Mouse (Mus musculus) heart, adult 11 months (tissue): Measurements from ENCODE around the gene Ddx5.
"Not testable (repeated sequence)": the region's sequence is repeated elsewhere in the genome, so short reads cannot be mapped to it uniquely, and the experiment has no call there.

Experiments used
- DNase-seq: peaks from one replicate; pipeline ENCODE4 v3.0.0; 2022

Ddx5 gene

DNA sequence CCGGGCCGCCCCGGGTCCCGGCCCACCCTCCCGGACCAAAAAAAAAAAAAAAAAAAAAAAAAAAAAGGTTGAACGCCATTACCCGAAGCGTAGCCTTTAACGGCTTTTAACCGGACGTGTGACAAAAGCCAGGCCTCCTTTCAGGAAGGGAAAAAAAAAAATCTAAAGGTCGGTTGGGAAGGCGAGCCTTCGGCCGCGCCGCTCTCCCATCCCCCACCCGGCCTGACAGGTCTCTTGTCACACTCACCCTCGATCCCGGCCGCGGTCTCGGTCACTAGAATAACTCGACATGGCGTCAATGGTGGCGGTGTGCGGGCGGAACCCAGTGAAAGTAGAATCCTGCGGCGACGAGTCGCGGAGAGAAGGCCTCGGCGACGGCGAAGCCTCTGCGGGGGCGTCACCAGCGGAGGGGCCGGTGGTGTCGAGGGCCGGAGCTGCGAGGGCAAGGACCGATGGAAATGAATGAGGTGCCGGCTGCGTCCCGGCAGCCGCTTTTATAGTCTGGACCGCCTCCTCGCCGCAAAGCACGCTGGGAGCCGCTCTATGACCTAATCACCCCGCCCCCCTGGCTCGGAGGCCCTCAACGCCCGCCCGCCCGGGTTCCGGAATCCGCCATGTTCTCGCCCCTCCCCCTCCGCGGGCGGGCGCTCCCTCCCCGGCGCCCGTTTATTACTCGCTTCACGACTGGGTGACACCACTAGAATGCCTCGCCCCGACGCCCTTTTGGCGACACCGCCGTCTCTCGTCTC, 785 bp downstream of the Ddx5 start:
- DNase-seq, result peak; percentile 100

DNA sequence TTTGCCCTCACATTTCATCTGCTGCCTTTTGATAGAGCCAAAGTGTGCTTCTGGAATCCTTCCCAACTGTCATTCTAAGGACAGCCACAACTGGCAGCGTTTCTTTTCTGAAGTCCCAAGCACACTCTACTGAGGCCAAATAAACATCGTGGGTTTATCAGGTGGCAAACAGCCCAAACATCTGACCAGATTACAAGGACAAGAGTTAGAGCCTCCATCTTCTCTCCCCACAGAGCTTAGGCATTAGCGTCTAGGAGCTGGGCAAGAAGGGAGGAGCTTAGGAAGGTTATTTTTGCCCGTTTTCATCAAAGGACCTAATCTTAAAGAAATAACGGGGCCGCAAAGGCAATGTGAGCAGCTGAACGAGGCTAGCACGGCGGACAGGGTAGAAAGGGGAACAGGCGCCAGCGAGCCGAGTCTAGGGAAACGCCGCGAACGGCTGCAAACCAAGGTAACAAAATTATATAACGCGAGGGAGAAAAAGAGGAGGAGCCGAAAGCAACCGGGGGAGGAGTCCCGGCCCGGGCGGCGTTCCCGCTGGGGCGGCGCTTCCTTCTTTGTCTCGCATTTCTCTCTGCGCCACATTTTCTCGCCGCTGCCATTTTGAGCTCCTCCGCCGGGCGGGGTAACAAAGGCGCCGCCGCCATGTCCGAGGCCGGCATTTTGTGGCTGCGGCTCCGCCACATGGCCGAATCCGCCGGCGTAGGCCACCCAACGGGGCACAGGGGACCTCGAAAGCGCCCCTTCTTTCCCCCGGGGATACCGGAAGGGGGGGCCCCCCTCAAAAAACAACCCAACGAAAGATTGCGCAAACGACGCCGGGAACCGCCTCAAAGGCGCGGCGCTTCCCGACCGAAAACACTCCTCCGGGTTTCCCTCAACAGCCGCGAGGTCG, 1.6 kb downstream of the Ddx5 start:
- peak; percentile 99 for DNase-seq

DNA sequence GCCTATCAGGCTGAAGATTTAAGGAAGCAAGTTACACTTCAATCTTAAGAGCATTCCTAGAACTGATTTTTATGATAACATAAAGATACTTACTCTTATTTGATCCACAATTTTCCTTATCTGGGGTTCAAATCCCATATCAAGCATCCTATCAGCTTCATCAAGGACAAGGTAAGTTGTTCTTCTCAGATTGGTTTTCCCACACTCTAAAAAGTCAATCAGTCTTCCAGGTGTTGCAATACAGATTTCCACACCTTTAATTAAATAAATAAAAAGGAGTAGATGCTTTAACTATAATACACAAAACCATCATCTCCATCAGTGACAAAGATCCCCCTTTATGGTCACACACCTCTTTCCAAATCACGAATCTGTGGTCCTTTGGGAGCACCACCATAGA, 3.9 kb downstream of the Ddx5 start:
- DNase-seq, result no peak

DNA sequence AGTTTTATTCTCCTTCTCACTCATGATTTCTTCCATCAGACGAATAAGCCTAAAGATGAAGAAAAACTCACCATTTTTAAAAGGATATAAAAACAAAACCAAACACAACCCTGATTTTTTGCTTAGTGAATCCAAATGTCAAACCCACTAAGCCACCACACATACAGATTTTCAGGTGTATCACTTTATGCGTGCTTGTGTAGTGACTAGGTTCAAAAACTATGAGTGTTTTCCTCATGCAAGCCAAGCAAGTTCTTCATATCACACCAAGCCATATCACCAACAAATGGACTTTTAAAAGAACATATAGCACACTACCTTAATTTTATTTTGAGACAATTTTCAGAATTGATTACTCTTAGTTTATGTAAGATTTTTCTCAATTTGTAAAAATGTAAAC, 4.5 kb downstream of the Ddx5 start:
- DNase-seq, result no peak

DNA sequence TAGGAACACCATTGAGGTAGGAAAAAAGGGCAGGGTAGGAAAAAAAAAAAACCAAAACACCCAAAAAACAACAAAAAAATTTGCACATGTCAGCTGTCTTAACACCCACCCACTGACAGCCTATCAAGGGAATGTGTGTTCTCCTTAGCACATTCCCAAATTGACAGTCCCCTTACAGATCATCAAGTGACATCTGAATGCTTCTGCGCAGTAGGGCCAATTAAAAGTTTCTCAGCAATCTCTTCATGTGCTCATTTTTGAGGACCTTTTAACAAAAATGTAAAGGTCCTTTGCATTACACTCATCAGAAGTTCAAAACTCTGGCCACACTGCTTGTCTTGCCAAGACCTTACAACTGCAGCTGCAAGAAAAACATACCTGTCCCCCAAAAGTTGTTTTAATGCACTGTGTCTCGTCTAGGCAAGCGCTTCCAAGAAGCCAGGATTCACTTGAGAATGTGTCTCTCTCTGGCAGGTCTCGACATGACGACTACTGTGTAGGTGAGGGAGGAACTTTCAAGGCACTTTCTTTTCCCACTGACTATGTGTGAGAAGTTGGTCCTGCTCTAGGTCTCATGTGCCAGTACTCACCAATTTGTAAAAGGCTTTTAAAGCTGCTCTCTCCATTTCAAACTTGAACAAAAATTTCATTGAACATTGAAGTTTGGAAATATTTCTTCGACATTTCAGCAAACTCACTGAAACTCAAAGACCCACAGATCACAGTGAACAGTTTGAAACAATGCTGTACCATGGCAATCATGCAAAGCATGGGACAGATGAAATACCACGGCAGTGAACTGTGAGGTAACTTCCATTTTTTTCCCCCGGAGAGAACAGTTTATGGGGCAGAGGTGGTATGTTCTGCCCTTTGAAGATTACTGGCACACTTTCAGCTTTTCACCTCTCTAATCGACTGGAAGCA, 5.9 kb downstream of the Ddx5 start:
- no peak for DNase-seq

DNA sequence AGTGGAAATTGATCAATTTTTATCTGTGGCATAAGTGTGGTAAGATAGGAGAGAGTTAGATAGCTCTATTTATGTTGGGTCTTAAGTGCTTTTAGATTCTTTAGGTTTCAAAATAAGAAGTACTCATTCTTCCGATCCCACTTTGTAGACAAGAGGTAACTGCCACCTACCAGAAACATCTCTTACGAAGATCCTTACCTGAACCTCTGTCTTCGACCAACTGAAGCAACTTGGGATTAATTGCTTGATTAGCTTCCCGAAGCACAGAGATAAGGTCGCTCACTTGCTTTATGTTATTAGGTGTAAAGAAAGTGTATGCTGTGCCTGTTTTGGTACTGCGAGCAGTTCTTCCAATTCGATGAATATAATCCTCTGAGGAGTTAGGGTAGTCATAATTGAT, 6.7 kb downstream of the Ddx5 start:
- not testable (repeated sequence) for DNase-seq

DNA sequence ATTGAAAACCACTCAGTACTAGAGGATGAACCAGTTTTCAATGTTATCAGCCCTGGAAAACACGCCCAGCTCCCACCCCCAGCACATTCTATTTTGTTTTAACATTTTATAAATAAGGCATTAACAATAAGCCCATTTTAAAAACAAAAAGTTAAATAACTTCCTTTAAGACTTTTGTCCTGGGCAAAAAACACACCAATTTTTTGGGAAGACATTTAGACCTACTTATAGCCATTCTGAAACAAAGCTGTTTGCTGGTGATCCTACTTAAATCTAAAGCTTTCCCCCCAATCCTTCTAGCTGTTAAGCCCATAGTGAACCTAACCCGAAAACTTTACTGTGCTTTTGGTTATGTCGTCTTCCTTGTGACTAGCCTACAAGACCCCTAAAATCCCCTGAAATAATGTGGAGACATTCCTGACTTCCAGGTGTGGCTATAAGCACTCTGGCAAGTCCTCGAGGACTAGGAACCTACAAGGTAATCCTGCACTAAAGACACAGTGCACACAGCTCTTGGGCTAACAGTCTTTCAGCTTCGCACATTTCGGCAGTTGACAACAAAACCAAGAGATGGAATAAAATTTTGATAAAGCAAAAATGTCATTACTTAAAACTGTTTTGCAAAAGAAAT, 8.3 kb downstream of the Ddx5 start:
- DNase-seq, result no peak

DNA sequence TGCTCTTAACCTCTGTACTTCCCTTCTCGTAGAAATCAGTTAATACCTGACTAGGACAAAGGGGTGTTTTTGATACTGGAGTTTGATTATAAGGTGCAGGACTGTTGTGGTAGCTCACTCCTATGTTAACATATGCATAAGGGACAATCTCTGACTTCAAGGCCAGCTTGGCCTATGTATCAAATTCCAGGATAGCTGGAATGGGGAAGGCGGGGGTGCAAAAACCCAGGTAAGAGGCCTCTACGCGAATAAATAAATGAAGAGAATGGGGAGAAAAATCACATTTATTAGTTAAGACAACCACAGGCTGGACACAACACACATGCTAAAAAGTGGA, 8.9 kb downstream of the Ddx5 start:
- no peak for DNase-seq

DNA sequence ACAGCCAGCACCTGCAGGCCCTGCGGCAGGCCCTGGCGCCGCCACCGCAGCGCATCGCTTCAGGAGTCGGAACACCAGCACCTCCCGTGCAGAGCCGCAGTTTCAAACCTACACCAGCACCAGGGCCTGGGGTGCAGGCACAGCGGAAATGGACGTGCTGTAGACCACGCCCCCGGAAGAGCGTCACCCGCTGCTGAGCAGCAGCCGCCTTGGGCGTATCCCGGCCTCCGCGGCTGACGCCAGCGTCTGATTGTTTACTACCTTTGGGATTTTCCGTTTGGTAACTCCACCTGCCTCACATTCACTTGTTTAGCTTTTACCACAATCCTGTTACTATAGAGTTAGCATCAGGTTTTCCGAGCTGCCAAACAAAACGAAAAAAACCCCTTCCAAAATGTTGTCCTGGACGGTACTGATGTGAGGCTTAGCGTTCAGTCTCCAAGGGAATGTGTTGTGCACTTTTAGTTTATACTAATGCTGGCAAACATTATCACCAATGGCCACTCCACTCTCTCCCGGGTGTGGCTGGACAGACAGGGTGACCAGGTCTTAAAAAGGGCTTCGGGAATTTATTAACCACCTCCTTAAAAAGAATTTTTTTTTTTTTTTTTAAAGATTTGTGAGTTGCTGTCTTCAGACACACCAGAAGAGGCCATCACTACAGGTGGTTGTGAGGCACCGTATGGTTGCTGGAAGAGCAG, 9.4 kb downstream of the Ddx5 start, which contains the start of gene Polg2:
Gene Polg2, minus strand, starts transcription at position 150 of the 701 bp plus-strand sequence.
- peak; percentile 99 for DNase-seq

DNA sequence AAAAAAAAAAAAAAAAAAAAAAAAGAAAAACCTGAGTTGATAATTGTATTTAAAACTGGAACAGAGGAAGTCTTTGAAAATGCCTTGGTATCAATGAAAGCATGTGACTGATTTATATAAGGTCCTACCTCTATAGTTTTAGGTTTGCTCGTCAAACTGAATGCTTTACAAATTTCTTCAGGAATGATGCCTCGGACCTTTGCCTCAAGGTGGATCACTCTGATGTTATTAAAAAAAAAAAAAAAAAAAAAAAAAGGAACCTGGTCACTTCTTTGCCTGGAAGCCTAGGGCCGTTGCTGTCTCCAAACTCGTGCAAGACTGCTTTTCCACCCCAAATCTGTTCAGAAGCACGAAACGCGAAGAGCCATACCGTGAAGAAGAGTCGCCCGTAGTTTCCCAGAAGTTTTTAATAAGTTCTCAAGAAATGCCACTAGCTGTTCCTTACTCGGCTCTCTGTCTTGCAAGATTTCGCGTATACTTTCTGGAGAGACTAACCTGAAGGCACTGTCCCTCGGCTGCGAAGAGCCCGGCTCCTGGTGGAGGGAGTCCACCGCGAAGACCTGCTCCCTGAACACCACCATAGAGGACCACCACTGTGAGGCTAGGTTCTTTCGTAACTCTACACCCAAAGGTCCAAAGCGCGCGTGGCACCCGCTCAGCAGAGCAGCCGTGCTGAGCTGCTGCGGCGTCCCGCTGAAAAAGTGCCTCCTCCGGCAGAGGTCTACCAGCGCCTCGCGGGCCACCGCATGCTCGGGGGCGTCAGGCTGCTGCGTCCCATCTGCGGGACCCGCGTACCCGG, 10.2 kb downstream of the Ddx5 start:
- DNase-seq, result no peak

DNA sequence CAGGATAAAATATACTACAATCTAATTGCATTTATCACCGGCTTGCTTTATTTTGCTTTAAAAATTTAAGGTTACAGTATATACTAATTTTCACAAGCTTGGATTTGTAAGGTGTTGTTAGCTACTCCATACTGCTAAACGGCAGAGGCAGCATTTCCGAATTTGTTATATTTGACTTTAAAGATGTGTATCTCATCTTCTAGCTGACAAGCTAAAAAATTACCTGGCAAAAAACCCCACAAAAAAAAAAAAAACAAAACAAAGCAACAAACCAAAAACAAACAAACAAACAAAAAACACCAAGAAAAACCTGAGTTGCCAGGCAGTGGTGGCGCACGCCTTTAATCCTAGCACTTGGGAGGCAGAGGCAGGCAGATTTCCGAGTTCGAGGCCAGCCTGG, 10.9 kb downstream of the Ddx5 start:
- no peak for DNase-seq

DNA sequence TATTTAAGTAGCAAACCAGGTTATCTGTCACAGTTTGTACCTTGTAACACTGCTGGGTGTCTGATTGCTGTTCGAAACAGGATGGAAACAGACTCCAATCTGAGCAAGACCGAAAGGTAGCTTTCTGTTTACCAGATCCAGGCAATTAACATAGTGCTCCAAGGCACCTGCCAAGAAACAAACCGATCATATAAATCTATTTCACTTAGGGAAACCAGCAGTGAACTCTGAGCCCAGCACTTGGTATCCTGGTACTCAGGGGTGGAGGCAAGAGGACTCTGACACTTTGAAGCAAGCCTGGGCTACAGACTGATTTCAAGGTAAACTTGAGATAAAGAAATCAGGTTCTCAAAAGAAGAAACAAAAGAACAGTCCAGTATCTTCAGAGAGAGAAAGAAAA, 11.6 kb downstream of the Ddx5 start:
- DNase-seq, result no peak

DNA sequence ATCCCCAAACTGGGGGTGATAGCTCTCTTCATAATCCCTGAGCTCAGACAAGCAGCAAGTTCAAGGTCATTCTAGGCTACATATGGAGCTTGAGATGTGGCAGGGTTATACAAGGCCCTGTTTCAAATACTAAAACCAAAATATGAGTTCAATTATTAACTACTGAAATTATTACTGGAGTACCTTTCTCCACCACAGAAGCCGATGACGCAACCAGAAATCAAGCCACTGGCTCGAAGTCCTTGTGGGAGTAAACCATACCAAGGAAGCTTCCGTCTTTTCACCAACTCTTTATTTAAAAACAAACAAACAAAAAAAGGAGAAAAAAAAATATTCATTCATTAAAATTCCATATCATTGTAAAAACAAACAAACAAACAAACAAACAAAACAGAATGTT, 12.0 kb downstream of the Ddx5 start:
- no peak for DNase-seq

DNA sequence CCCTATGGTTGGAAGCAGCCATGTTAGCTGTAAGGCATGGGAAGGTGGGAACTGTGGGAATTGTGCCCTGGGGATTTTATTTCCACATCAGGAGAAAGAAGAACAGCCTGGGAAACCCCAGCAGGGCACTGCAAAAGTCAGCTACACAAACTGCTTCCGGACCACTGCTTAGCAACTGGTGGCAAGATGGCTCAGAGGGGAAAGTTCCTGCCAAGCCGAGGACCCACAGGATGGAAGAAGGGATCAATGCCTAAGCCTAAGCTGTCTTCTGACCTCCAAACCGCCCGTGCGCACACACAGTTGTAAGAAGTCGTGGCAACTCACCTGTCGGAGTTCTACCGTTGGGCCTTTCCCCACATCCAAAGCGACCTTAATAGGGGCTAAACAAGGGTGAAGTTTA, 15.9 kb downstream of the Ddx5 start:
- peak; percentile 83 for DNase-seq

DNA sequence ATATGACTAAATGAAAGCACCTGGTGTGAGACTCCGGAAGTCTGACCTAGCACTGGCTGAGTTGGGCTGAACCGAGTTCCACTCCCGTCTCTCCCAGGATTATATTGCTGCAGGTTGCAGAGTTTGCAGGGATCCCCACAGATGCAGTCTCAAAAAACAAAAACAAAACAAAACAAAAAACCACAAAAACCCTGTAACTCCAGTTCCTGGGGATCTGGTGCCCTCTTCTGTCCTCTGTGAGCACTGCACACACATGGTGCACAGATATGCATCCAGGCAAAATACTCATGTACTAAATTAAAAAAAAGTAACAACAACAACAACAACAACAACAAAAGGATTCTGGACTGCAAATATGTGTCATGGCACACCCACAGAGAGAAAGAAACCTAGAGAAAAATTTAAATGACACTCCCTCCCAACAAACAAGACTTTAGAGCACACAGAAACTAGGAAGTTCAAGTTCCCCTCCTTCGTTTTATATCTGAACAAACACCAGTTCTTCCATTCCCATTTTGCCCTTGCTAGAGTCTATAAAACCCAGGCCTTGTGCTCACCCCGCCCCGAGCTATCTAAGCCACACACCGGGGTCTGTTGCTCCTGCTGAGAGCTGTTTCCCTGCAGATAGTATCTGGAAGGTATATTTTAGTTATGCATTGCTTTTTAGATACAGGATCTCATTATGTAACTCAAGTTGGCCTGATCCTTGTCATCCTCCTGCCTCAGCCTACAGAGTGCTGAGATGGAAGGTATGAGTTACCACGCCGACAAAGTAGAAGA, 18.6 kb downstream of the Ddx5 start:
- DNase-seq, result peak; percentile 79

DNA sequence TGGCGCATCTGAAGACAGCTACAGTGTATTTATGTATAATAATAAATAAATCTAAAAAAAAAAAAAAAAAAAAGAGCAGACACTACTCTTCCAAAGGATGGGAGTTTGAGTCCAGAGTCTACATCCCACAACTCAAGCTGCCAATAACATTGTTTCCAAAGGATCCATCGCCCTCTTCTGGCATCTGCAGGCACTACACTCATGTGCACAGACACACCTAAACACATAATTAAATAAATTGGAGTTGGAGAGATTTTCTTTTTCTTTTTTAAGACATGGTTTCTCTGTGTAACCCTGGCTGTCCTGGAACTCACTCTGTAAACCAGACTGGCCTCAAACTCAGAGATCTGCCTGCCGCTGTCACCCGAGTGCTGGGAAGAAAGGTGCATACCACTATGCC, 21.5 kb downstream of the Ddx5 start:
- DNase-seq, result no peak

DNA sequence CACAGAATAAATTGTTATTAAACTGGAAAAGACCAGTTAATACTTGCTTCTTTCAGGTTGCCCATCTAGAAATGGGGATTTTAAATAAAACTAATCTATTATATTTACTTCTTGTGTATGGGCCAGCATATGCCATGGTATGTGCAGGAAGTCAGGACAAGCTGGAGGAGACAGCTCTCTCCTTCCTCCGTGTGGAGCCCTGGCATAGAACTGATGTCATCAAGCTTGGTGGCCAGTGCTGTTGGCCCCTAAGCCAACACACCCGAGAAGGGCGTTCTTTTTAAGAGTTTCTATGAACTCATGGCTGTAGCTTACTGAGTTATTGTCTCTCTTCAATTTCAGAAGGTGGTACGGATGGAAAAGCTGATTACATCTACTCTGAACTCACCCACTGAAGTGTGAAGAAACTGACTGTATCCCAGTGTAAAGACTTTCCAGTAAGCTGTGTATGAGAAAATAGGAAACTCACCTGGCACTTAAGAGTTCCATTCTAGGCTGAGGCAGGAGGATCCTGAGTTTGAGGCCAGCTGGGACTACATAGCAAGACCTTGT, 22.3 kb downstream of the Ddx5 start:
- DNase-seq, result peak; percentile 72

DNA sequence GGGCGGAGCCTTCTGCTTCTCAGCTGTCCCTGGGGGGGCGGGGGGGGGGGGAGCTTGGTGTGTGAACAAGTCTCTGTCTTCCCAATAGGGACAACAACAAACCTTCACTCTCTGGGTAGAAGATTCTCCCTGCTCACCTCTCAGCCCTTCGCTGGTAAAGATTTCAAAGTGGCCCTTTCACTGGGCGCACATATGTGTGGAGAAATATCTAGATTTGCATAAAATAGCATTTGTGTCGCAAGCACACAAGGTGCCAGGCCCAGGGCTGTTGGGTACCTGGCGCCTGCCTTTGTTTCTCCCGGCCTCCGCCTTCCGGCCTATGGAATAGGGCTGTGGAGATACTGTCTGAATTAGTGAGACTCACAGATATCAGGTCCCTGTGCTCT, 26.2 kb downstream of the Ddx5 start:
- no peak for DNase-seq

DNA sequence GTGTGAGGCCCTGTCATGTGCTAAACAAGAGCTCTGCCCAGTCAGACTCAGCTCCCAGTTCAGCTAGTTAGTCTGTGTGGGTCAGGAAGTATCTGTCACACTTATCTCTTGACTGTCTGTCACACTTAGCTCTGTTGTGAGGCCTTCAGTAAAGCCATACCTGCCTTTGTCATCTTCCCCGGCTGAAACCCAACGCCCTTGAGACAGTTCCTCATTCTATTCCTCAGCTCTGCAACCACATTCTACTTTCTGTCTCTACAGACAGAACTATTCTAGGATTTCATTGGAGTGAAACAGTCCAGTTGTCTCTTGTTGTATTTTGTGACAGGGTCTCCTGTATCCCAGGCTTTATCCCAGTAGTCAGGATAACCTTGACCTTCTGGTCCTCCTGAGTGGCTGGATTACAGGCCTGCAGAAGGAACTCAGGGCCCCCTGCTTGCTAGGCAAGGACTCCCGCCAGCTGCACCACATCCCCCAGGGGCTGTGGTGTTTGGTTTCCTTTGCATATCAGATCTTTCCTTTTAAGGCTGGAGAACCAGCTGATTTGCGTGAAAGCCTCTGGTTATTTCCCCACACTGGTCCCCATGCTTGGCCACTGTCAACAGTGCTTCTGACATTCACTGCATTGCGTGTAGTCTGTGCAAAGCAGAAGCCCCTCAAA, 26.7 kb downstream of the Ddx5 start:
- DNase-seq, result peak; percentile 98

DNA sequence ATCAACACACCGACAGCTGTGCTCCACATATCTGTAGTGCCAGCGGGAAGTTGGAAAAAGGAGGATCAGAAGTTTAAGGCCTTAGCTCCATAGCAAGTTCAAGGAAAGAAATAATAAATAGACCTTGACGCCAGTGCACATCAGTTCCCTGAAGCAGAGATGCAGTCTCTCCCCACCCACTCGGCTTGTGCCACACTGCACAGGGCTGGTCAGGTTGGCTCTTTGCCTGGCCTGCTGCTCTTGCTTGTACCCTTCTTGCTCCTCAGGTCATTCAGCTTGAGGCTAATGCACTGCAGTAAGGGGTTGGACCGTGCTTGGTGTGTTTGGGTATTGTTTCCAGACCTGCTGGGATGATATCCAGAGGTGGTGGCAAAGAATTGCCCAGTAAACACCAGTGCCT, 28.5 kb downstream of the Ddx5 start:
- no peak for DNase-seq
